Mouse (Mus musculus) hindbrain, embryonic 12.5 days (tissue): ENCODE data around the gene Zc3h13. TPM values are rescaled to one million over a fixed set of nuclear protein-coding genes. Genes with fewer than 3 reads are reported as not detected.
A peak's percentile ranks its signal among the peaks of the same experiment; 100 is the strongest.

ENCODE experiments used
- ATAC-seq: fragments of 200-750 bp; cut with Nextera tagmentation; 2 replicates; pipeline ENCODE4 v1.8.0; 2017; ENCODE audit warnings: moderate TSS enrichment; ENCODE audit not compliant: low FRiP score
- H3K27ac ChIP-seq: fragments of 300-500 bp; sonication (generic); 2 replicates; pipeline ENCODE4 v1.5.1; 2016; ENCODE audit warnings: mild to moderate bottlenecking
- H3K27me3 ChIP-seq: fragments of 300-500 bp; sonication (generic); 2 replicates; pipeline ENCODE4 v1.6.1; 2016; ENCODE audit warnings: mild to moderate bottlenecking
- H3K36me3 ChIP-seq: fragments of 300-500 bp; sonication (generic); 2 replicates; pipeline ENCODE4 v1.6.1; 2016; ENCODE audit warnings: mild to moderate bottlenecking
- H3K4me1 ChIP-seq: fragments of 300-500 bp; sonication (generic); 2 replicates; pipeline ENCODE4 v1.6.1; 2016
- H3K4me2 ChIP-seq: fragments of 300-500 bp; sonication (generic); replicated peaks from 2 replicates; pipeline ENCODE4 v1.6.1; 2016; ENCODE audit warnings: mild to moderate bottlenecking
- H3K4me3 ChIP-seq: fragments of 300-500 bp; sonication (generic); 2 replicates; pipeline ENCODE4 v1.5.1; 2016; ENCODE audit warnings: mild to moderate bottlenecking
- H3K9ac ChIP-seq: fragments of 300-500 bp; sonication (generic); 2 replicates; pipeline ENCODE4 v1.6.1; 2016; ENCODE audit warnings: mild to moderate bottlenecking, moderate library complexity
- H3K9me3 ChIP-seq: fragments of 300-500 bp; sonication (generic); replicated peaks from 2 replicates; pipeline ENCODE4 v1.6.1; 2016; ENCODE audit warnings: mild to moderate bottlenecking
- WGBS: fragments of 180-500 bp; shearing (Covaris S2); methylation state at CpG from one replicate; pipeline ENCODE4 v1.1.7; 2016; 5-methylcytosine and 5-hydroxymethylcytosine counted together
- polyA plus RNA-seq: library from polyadenylated mRNA; unstranded; fragments of >200 nt; fragmentation: Nextera tagmentation; extraction: Ambion mirVana; gene quantifications from 2 replicates; pipeline ENCODE4 v1.2.1, GENCODE M21; 2016

Zc3h13 gene
- polyA plus RNA-seq = 38.9 and 43.9 TPM in 2 replicates

GRCm38 (mm10) chr14:75284193-75284915 lies at the start of gene Zc3h13:
Gene Zc3h13 (plus strand): TSS chr14:75284373.
- under 1% methylated on average over 61 of the region's 61 CpGs for WGBS

DNA sequence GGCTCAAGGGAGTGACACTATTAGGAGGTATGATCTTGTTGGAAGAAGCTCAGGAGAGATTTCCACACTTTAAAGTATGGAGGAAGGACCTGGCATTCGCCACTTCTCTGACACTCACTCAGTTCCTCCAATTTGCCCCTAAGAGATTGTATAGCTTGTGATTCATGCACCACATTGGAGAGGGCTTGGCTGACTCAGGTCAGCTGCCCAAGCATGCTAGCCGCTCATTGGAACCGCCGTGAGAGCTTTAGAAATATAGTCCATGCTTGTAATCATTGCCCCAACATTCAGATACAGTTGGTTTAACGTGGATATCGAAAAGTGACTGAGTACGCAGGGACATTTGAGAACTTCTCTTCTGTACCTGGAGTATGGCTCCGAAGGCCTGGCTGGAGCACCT lies 48.6 kb upstream of the Zc3h13 start:
- Histone ChIP-seq H3K27me3 (no peaks in the 10 kb centered on the region), H3K27ac (peak overlapping the region; percentile 66), H3K9ac (no peak overlapping the region), H3K36me3 (no peaks in the 10 kb centered on the region), H3K4me2 (peak overlapping the region; percentile 25), H3K4me3 (no peak overlapping the region), H3K9me3 (no peaks in the 10 kb centered on the region), H3K4me1 (peaks cover 12% of the 10 kb centered on the region)
- peak; percentile 48 for ATAC-seq
- WGBS = 75% methylated on average over 8 of the region's 8 CpGs

More at GRCm38 (mm10) chr14:75284193-75284915, at the start of gene Zc3h13:
- peak; percentile 99 for ATAC-seq
- Histone ChIP-seq H3K4me1 (peaks cover 11% of the 10 kb centered on the region), H3K36me3 (no peaks in the 10 kb centered on the region), H3K9me3 (no peaks in the 10 kb centered on the region), H3K4me2 (peak within 1 kb of the TSS; percentile 88), H3K27ac (peak within 1 kb of the TSS; percentile 85), H3K4me3 (peak within 1 kb of the TSS; percentile 99), H3K27me3 (no peaks in the 10 kb centered on the region), H3K9ac (peak within 1 kb of the TSS; percentile 92)

GRCm38 (mm10) chr14:75235955-75236635 lies 48.1 kb upstream of the Zc3h13 start:
- Histone ChIP-seq H3K4me2 (peak overlapping the region; percentile 25), H3K9me3 (no peaks in the 10 kb centered on the region), H3K4me3 (no peak overlapping the region), H3K36me3 (no peaks in the 10 kb centered on the region), H3K4me1 (peaks cover 12% of the 10 kb centered on the region), H3K9ac (no peak overlapping the region), H3K27ac (peak overlapping the region; percentile 66), H3K27me3 (no peaks in the 10 kb centered on the region)
- ATAC-seq = peak; percentile 92
- 24% methylated on average over 9 of the region's 9 CpGs for whole genome bisulfite sequencing

GRCm38 (mm10) chr14:75236636-75237003 lies 47.6 kb upstream of the Zc3h13 start:
- H3K4me3 ChIP-seq = no peak overlapping the region
- H3K9ac ChIP-seq = no peak overlapping the region
- 0 out of 2 replicates have a peak, but pooled peaks have one; percentile 33 for ATAC-seq
- peaks cover 12% of the 10 kb centered on the region for H3K4me1 ChIP-seq
- no peaks in the 10 kb centered on the region for H3K9me3 ChIP-seq
- peak overlapping the region; percentile 66 for H3K27ac ChIP-seq
- no peaks in the 10 kb centered on the region for H3K27me3 ChIP-seq
- H3K36me3 ChIP-seq = no peaks in the 10 kb centered on the region
- WGBS = 73% methylated on average over 4 of the region's 4 CpGs
- H3K4me2 ChIP-seq = no peak overlapping the region

GRCm38 (mm10) chr14:75237096-75237495 lies 47.1 kb upstream of the Zc3h13 start:
- Histone ChIP-seq H3K4me3 (no peak overlapping the region), H3K27ac (no peak overlapping the region), H3K9me3 (no peaks in the 10 kb centered on the region), H3K27me3 (no peaks in the 10 kb centered on the region), H3K9ac (no peak overlapping the region), H3K36me3 (no peaks in the 10 kb centered on the region), H3K4me2 (no peak overlapping the region), H3K4me1 (peaks cover 12% of the 10 kb centered on the region)
- WGBS = 83% methylated on average over 8 of the region's 8 CpGs
- no peak for ATAC-seq

DNA sequence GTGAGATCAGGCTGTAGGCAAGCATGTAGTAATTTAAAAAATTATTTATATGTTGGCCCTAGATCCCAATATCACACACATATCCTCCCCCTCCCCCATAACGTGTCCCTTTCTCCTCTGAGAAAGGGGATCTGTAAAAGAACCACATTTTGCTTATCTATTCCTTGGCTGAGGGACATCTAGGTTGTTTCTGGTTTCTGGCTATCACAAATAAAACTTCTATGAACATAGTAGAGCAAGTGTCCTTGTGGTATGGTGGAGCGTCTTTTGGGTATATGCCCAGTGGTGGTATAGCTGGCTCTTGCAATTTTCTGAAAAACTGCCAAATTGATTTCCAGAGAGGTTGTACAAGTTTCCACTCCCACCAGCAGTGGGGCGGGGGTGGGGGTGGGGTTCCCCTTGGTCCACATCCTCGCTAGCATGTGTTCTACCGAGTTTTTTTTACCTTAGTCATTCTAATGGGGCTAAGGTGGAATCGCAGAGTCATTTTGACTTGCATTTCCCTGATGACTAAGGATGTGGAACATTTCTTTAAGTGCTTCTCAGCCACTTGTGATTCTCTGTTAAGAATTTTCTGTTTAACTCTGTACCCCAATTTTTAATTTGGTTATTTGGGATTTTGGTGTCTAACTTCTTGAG lies 46.0 kb upstream of the Zc3h13 start:
- Histone ChIP-seq H3K9me3 (no peaks in the 10 kb centered on the region), H3K36me3 (no peaks in the 10 kb centered on the region), H3K4me1 (peaks cover 12% of the 10 kb centered on the region), H3K4me3 (no peak overlapping the region), H3K27me3 (no peaks in the 10 kb centered on the region), H3K9ac (no peak overlapping the region), H3K4me2 (no peak overlapping the region), H3K27ac (no peak overlapping the region)
- no peak for ATAC-seq
- 86% methylated on average over 6 of the region's 6 CpGs for WGBS

DNA sequence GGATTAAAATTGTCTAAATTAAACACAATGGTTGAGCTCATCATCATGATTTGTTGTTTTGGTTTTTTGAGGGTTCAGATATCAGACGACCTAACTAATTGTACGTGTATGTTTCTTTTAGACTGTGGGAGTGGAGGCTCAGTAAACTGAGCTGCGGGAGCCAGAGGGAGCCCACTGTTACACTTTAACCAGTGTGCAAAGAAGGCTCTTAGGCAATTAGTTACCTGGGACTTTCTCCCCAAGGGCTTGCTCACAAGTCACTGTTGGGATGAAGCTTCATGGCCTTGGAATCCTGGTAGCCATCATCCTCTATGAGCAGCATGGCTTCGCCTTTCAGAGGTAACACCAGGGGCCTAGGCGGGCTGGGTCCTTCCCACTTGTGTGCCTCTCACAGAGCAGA lies 42.1 kb upstream of the Zc3h13 start, which contains the start of gene Cpb2:
Gene Cpb2, plus strand, starts transcription at position 201 of the 400 bp plus-strand sequence.
- Histone ChIP-seq H3K27me3 (no peaks in the 10 kb centered on the region), H3K4me1 (no peaks in the 10 kb centered on the region), H3K9me3 (no peaks in the 10 kb centered on the region), H3K4me3 (no peak within 1 kb of the TSS), H3K36me3 (no peaks in the 10 kb centered on the region), H3K27ac (no peak within 1 kb of the TSS), H3K4me2 (no peak within 1 kb of the TSS), H3K9ac (no peak within 1 kb of the TSS)
- no peak for ATAC-seq
- WGBS = 87% methylated on average over 5 of the region's 5 CpGs

- ATAC-seq = no peak
- WGBS = 82% methylated on average over 11 of the region's 11 CpGs
- H3K27ac ChIP-seq = no peak overlapping the region
These were observed 37.9 kb upstream of the Zc3h13 start for GRCm38 (mm10) chr14:75246024-75247000.

DNA sequence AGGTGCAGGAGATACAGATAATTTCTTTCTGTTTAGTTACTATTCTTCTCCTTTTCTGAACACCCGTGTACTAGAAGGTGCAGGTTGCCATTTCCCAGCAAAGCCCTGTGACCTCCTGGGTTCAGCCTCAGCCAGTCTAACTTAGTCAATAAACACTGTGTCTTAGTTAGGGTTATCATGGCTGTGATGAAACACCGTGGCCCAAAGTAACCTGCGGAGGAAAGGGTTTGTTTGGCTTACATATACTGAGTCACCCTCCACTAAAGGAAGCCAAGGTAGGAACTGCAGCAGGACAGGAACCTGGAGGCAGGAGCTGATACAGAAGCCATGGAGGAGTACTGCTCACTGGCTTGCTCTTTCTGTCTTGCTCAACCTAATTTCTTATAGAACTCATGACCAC lies 33.7 kb upstream of the Zc3h13 start:
- Histone ChIP-seq H3K4me2 (no peak overlapping the region), H3K9ac (no peak overlapping the region), H3K9me3 (no peaks in the 10 kb centered on the region), H3K36me3 (no peaks in the 10 kb centered on the region), H3K4me3 (no peak overlapping the region), H3K4me1 (no peaks in the 10 kb centered on the region), H3K27ac (no peak overlapping the region), H3K27me3 (no peaks in the 10 kb centered on the region)
- no peak for ATAC-seq
- 89% methylated on average over 3 of the region's 3 CpGs for WGBS

More at GRCm38 (mm10) chr14:75246024-75247000, 37.9 kb upstream of the Zc3h13 start:
- no peak overlapping the region for H3K9ac ChIP-seq
- no peaks in the 10 kb centered on the region for H3K27me3 ChIP-seq
- H3K4me3 ChIP-seq = no peak overlapping the region
- H3K9me3 ChIP-seq = no peaks in the 10 kb centered on the region
- H3K36me3 ChIP-seq = no peaks in the 10 kb centered on the region
- no peaks in the 10 kb centered on the region for H3K4me1 ChIP-seq
- H3K4me2 ChIP-seq = no peak overlapping the region

- Histone ChIP-seq H3K4me3 (no peak overlapping the region), H3K4me1 (no peaks in the 10 kb centered on the region), H3K27me3 (no peaks in the 10 kb centered on the region), H3K36me3 (no peaks in the 10 kb centered on the region), H3K27ac (no peak overlapping the region), H3K9me3 (no peaks in the 10 kb centered on the region), H3K9ac (no peak overlapping the region), H3K4me2 (no peak overlapping the region)
- 53% methylated on average over 5 of the region's 5 CpGs for WGBS
- no peak for ATAC-seq
These were observed 27.7 kb upstream of the Zc3h13 start for GRCm38 (mm10) chr14:75256521-75256920.

GRCm38 (mm10) chr14:75269531-75269930 lies 14.6 kb upstream of the Zc3h13 start:
- Histone ChIP-seq H3K4me1 (no peaks in the 10 kb centered on the region), H3K4me3 (no peak overlapping the region), H3K27me3 (no peaks in the 10 kb centered on the region), H3K4me2 (no peak overlapping the region), H3K9me3 (no peaks in the 10 kb centered on the region), H3K27ac (no peak overlapping the region), H3K36me3 (no peaks in the 10 kb centered on the region), H3K9ac (no peak overlapping the region)
- WGBS = 91% methylated on average over 5 of the region's 5 CpGs
- no peak for ATAC-seq
